ENCODE assay signal across 7 mouse cellular contexts in the genomic region with DNA sequence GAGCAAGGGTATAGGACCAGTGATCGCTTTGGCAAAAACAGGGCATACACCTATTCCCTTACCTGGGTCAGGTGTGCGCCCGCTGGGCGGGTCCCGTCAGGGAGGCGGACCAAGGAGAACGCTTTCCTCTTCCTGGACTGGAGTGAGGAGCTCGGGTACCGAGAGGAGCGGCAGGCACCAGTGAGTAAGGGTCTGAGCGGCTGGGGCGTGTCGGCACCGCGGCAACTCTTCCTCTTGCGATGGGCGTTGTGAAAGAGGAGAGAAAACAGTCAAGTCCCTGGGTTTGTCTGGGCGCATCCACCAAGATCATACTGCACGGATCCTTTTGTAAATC. TPM values are rescaled to one million over a fixed set of nuclear protein-coding genes. Genes with fewer than 3 reads are reported as not detected.
A peak's percentile ranks its signal among the peaks of the same experiment; 100 is the strongest.
DNase-seq lines count a peak whose midpoint lies in the region; ATAC-seq lines count a peak whose summit lies in the region.

No protein-coding gene starts in this region.

- ATAC-seq in frontal cortex, adult (ENCODE audit: low TSS enrichment) = peak; percentile 71
- ATAC-seq in intestine, embryonic 14.5 days (replicated peaks; ENCODE audit: low FRiP score, low TSS enrichment, low read depth) = peak; percentile 87
- ATAC-seq in megakaryocyte progenitor cell, adult 5-6 weeks (replicated peaks; ENCODE audit: poor library complexity) = peak; percentile 45

- H3K9me3 ChIP-seq in intestine, embryonic 14.5 days (ENCODE audit: control insufficient read depth, low read length) = no peaks in the 10 kb centered on the region

- 0 out of 2 replicates have a peak overlapping the region, but pooled peaks have one; percentile 22 for H3K27ac ChIP-seq in intestine, embryonic 14.5 days (ENCODE audit: low read depth)

- intact Hi-C loops in left cerebral cortex, postnatal 4 days (cut with DNase I) = no loop called here

- peak overlapping the region; percentile 69 for H3K9ac ChIP-seq in intestine, embryonic 14.5 days (ENCODE audit: low read length)

- peak; percentile 34 for DNase-seq in WW6 (ENCODE audit: low read depth, low spot score)
- DNase-seq in cerebellum, adult 8-10 months = peak; percentile 58
- DNase-seq in intestine, embryonic 14.5 days (ENCODE audit: low spot score) = no peak
- peak; percentile 38 for DNase-seq in left cerebral cortex, postnatal 4 days
- DNase-seq in spleen, adult 18-20 months = peak; percentile 28 to 44

- peaks cover 17% of the 10 kb centered on the region for H3K4me1 ChIP-seq in intestine, embryonic 14.5 days (replicated peaks; ENCODE audit: control insufficient read depth, insufficient read depth, low read length)

- WGBS in intestine, embryonic 14.5 days = under 1% methylated on average over 19 of the region's 19 CpGs

- peak overlapping the region; percentile 57 for H3K4me3 ChIP-seq in intestine, embryonic 14.5 days (ENCODE audit: low read depth, low read length)

- H3K27me3 ChIP-seq in intestine, embryonic 14.5 days (replicated peaks; ENCODE audit: control insufficient read depth, insufficient read depth, low read length) = no peaks in the 10 kb centered on the region

- H3K36me3 ChIP-seq in intestine, embryonic 14.5 days (ENCODE audit: control insufficient read depth, insufficient read depth, low read length) = peaks cover 5% of the 10 kb centered on the region

- H3K4me2 ChIP-seq in intestine, embryonic 14.5 days (ENCODE audit: low read length) = peak overlapping the region; percentile 93

RNA-seq across cellular contexts. Expression of gene Sh3yl1, which starts 0.5 kb away (rescaled TPM):
- polyA plus RNA-seq in intestine, embryonic 14.5 days (2014; fragmentation: Nextera tagmentation; extraction: Ambion mirVana) = 17.7 and 18.7 TPM in 2 replicates
- total RNA-seq in left cerebral cortex, postnatal 4 days (2021) = 10 to 100 TPM; 37.5 to 42.5 TPM
- 1.6 and 1.8 TPM in 2 replicates for total RNA-seq in megakaryocyte progenitor cell, adult 5-6 weeks (2015)
- 0.12 and 0.74 TPM in 2 replicates for total RNA-seq in megakaryocyte progenitor cell, adult 5-6 weeks (2017)

RNA-seq across cellular contexts. Expression of gene Acp1, which starts 0.6 kb away (rescaled TPM):
- polyA plus RNA-seq in intestine, embryonic 14.5 days (2014; fragmentation: Nextera tagmentation; extraction: Ambion mirVana) = 194 and 198 TPM in 2 replicates
- 10 to 100 TPM; 50.6 to 52.4 TPM for total RNA-seq in left cerebral cortex, postnatal 4 days (2021)
- total RNA-seq in megakaryocyte progenitor cell, adult 5-6 weeks (2015) = 58.3 and 68.8 TPM in 2 replicates
- 80.0 and 85.9 TPM in 2 replicates for total RNA-seq in megakaryocyte progenitor cell, adult 5-6 weeks (2017)

RNA-seq across cellular contexts. Expression of gene Alkal2, which starts 27.9 kb away (rescaled TPM):
- 0.89 and 2.3 TPM in 2 replicates for polyA plus RNA-seq in intestine, embryonic 14.5 days (2014; fragmentation: Nextera tagmentation; extraction: Ambion mirVana)
- 1 to 10 TPM; 1.9 to 2.0 TPM for total RNA-seq in left cerebral cortex, postnatal 4 days (2021)
- not detected in 2 replicates for total RNA-seq in megakaryocyte progenitor cell, adult 5-6 weeks (2015)
- not detected in 2 replicates for total RNA-seq in megakaryocyte progenitor cell, adult 5-6 weeks (2017)

Comparison
In these comparisons a context has a peak if more than half of its experiments do, and no peak if none do; other contexts are left out.
1. RNA of gene Sh3yl1, which starts 0.5 kb away (total RNA-seq): 37.5 to 42.5 TPM in left cerebral cortex, postnatal 4 days; 0.12 to 1.8 TPM in megakaryocyte progenitor cell, adult 5-6 weeks; every median in the first group is over 10 times any median in the second.
2. Peak in every context shown above with its lines, with median percentiles within 50 percentile points of each other: ATAC-seq.